In the genomic region with DNA sequence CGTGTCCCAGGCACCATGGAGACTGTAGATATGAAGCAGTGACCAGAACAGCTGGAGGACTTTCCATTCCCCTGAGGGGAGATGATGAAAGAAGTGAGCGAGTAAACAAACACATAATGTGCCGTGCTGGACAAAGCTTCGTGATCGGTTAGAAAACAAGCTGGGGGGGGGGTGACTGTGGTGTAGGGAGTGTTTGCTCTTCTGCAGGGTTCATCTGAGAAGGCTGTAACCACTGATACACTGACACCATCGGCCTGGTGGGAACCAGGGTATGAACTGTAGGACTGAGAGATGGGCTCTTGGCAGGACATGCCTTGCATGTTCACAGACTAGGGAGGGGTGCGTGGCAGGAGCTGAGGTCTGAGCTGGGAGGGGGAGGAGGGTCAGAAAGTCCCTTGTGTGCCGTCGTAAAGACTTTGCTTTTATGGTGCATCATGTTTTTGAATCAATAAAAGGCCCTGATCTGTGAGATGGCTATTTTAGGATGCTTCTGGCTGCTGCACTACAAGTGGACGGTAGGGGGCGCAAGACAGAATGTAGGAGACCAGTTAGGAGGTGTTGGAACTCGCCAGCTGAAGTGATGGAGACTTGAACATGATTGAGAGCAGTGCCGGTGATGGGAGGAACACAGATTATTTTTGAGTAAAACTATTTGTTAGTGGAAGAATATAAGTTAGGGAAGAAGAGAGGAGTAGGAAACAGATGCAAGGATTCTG, we compare ENCODE assay signal across 8 mouse cellular contexts.
DNase-seq lines count a peak whose midpoint lies in the region; ATAC-seq and TF ChIP-seq lines count a peak whose summit lies in the region.

No protein-coding gene starts in this region.

- no peak overlapping the region for H3K4me3 ChIP-seq in heart, embryonic 12.5 days
- no peak overlapping the region for H3K4me3 ChIP-seq in liver, postnatal 0 days (ENCODE audit: low read depth, low read length)

- peak; percentile 37 for DNase-seq in heart, adult 8-10 months (ENCODE audit: low spot score)
- peak; percentile 3 for DNase-seq in urinary bladder, postnatal 25 days (ENCODE audit: low spot score)
- DNase-seq in urinary bladder, postnatal 36 days (ENCODE audit: low spot score in 2 of 2) = no peak
- peak; percentile 7 for DNase-seq in embryo, embryonic 11.5 days (ENCODE audit: low read depth, low spot score)
- peak; percentile 29 for DNase-seq in liver, postnatal 0 days
- no peak for DNase-seq in frontal cortex, postnatal 36 days (ENCODE audit: low spot score in 2 of 2)

- TF ChIP-seq EP300 in liver, postnatal 0 days (IDR thresholded peaks at IDR 0.05; ENCODE audit: low read depth) = no peak

- no peaks in the 10 kb centered on the region for H3K9me3 ChIP-seq in heart, embryonic 12.5 days (replicated peaks)
- H3K9me3 ChIP-seq in liver, postnatal 0 days (ENCODE audit: low read length) = no peaks in the 10 kb centered on the region

- no peak overlapping the region for H3K4me2 ChIP-seq in heart, embryonic 12.5 days
- H3K4me2 ChIP-seq in liver, postnatal 0 days (ENCODE audit: low read depth, low read length) = no peak overlapping the region

- TF ChIP-seq CTCF in liver, postnatal 0 days (IDR thresholded peaks at IDR 0.05; ENCODE audit: low read depth) = peak; percentile 61

- no peak overlapping the region for H3K27ac ChIP-seq in heart, embryonic 12.5 days (ENCODE audit: poor library complexity, severe bottlenecking)
- H3K27ac ChIP-seq in liver, postnatal 0 days (ENCODE audit: low read depth) = no peak overlapping the region

- ATAC-seq in heart, embryonic 12.5 days (ENCODE audit: insufficient number of reproducible peaks, low FRiP score) = no peak
- ATAC-seq in liver, postnatal 0 days = no peak
- ATAC-seq in erythroblast, adult 5-6 weeks (replicated peaks; ENCODE audit: low FRiP score, poor library complexity, severe bottlenecking) = no peak

- H3K4me1 ChIP-seq in heart, embryonic 12.5 days (replicated peaks) = no peaks in the 10 kb centered on the region
- H3K4me1 ChIP-seq in liver, postnatal 0 days (ENCODE audit: insufficient read depth) = no peaks in the 10 kb centered on the region

- no peaks in the 10 kb centered on the region for H3K36me3 ChIP-seq in heart, embryonic 12.5 days
- H3K36me3 ChIP-seq in liver, postnatal 0 days (replicated peaks; ENCODE audit: insufficient read depth, low read length) = no peaks in the 10 kb centered on the region

- H3K27me3 ChIP-seq in heart, embryonic 12.5 days (replicated peaks) = no peaks in the 10 kb centered on the region
- H3K27me3 ChIP-seq in liver, postnatal 0 days (ENCODE audit: insufficient read depth, low read length) = no peaks in the 10 kb centered on the region

- WGBS in heart, embryonic 12.5 days = 48% methylated on average over 13 of the region's 13 CpGs
- 50% methylated on average over 13 of the region's 13 CpGs for WGBS in liver, postnatal 0 days (ENCODE audit: insufficient replicate concordance)

- no peak overlapping the region for H3K9ac ChIP-seq in heart, embryonic 12.5 days
- H3K9ac ChIP-seq in liver, postnatal 0 days (replicated peaks) = no peak overlapping the region

Comparison
In these comparisons a context has a peak if more than half of its experiments do, and no peak if none do; other contexts are left out.
1. DNase-seq: peak in heart, adult 8-10 months (single experiment), urinary bladder, postnatal 25 days (single experiment), embryo, embryonic 11.5 days (single experiment) and liver, postnatal 0 days (single experiment); none in urinary bladder, postnatal 36 days (0 of 2) and frontal cortex, postnatal 36 days (0 of 2).